28 mouse cellular contexts compared by ENCODE assay signal in the genomic region with DNA sequence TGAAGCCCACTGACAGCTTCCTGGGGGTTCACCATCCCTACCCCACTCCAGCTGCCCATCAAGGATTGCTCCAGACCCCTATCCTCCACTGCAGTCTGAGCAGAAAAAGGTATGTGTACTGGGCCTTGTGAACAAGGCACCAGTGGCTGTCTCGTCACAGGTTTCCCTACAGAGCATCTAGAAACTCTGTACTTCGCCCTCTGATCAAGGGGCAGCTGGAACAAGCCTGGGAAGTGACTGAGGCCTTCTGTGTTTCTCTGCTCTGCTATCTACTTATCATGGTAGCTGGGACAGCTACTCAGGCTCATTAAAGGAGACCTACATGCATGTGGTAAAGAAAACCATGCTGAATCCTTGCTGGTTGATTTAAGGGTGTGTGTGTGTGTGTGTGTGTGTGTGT. TPM values are rescaled to one million over a fixed set of nuclear protein-coding genes. Genes with fewer than 3 reads are reported as not detected.
DNase-seq lines count a peak whose midpoint lies in the region; ATAC-seq and TF ChIP-seq lines count a peak whose summit lies in the region.
"Had no signal": no experiment of that assay in that cellular context is flagged by ENCODE, and none has a peak within 500 bp of the region (broad histone marks: within the 10 kb centered on the region; RNA-seq: fewer than 3 reads in every experiment).

No protein-coding gene starts in this region.

- no peaks in the 10 kb centered on the region for H3K79me2 ChIP-seq in liver, adult 2 months (ENCODE audit: control insufficient read depth, insufficient read depth, low read length)

- no peak overlapping the region for H3K4me3 ChIP-seq in liver, adult 2 months (ENCODE audit: insufficient read depth, low read depth, low read length)
- H3K4me3 ChIP-seq in intestine, embryonic 16.5 days (ENCODE audit: low read length), result no peak overlapping the region
- no peak overlapping the region for H3K4me3 ChIP-seq in midbrain, embryonic 13.5 days (replicated peaks)
- H3K4me3 ChIP-seq in limb, embryonic 10.5 days, result no peak overlapping the region
- H3K4me3 ChIP-seq: forebrain, embryonic 13.5 days; heart, embryonic 15.5 days; hindbrain, embryonic 12.5 days; limb, embryonic 12.5 days; lung, embryonic 15.5 days; midbrain, embryonic 12.5 days; stomach, embryonic 15.5 days had no signal

- H3K36me3 ChIP-seq in liver, adult 2 months (ENCODE audit: control insufficient read depth, insufficient read depth, low read length), result no peaks in the 10 kb centered on the region
- no peaks in the 10 kb centered on the region for H3K36me3 ChIP-seq in intestine, embryonic 16.5 days (ENCODE audit: control insufficient read depth, insufficient read depth, low read length)
- peaks cover 9% of the 10 kb centered on the region; the same call in 1 of the 2 replicates for H3K36me3 ChIP-seq in midbrain, embryonic 13.5 days
- H3K36me3 ChIP-seq in limb, embryonic 10.5 days, result no peaks in the 10 kb centered on the region
- H3K36me3 ChIP-seq: heart, embryonic 15.5 days; hindbrain, embryonic 12.5 days; limb, embryonic 12.5 days; lung, embryonic 15.5 days; midbrain, embryonic 12.5 days; stomach, embryonic 15.5 days had no signal

- H3K4me2 ChIP-seq in intestine, embryonic 16.5 days (ENCODE audit: low read depth, low read length), result no peak overlapping the region
- H3K4me2 ChIP-seq in midbrain, embryonic 13.5 days (replicated peaks), result no peak overlapping the region
- H3K4me2 ChIP-seq: forebrain, embryonic 13.5 days; heart, embryonic 15.5 days; hindbrain, embryonic 12.5 days; limb, embryonic 12.5 days; lung, embryonic 15.5 days; midbrain, embryonic 12.5 days; stomach, embryonic 15.5 days had no signal

- no peak overlapping the region for H3K27ac ChIP-seq in liver, adult 2 months (replicated peaks; ENCODE audit: insufficient read depth, low read depth, low read length)
- peak overlapping the region; percentile 43 for H3K27ac ChIP-seq in intestine, embryonic 16.5 days (ENCODE audit: low read length)
- no peak overlapping the region for H3K27ac ChIP-seq in midbrain, embryonic 13.5 days
- no peak overlapping the region for H3K27ac ChIP-seq in limb, embryonic 10.5 days
- H3K27ac ChIP-seq: forebrain, embryonic 13.5 days; heart, embryonic 15.5 days; hindbrain, embryonic 12.5 days; hindbrain, postnatal 0 days; limb, embryonic 12.5 days; liver, embryonic 14.5 days; lung, embryonic 15.5 days; midbrain, embryonic 12.5 days; stomach, embryonic 15.5 days had no signal

- no peaks in the 10 kb centered on the region for H3K27me3 ChIP-seq in liver, adult 2 months (ENCODE audit: control insufficient read depth, insufficient read depth, low read length)
- no peaks in the 10 kb centered on the region for H3K27me3 ChIP-seq in intestine, embryonic 16.5 days (replicated peaks; ENCODE audit: control insufficient read depth, insufficient read depth, low read length)
- no peaks in the 10 kb centered on the region for H3K27me3 ChIP-seq in midbrain, embryonic 13.5 days
- H3K27me3 ChIP-seq in limb, embryonic 10.5 days (ENCODE audit: low read depth, poor library complexity, severe bottlenecking), result no peaks in the 10 kb centered on the region
- H3K27me3 ChIP-seq: forebrain, embryonic 13.5 days; heart, embryonic 15.5 days; hindbrain, embryonic 12.5 days; limb, embryonic 12.5 days; lung, embryonic 15.5 days; Patski; stomach, embryonic 15.5 days had no signal

- 49% methylated on average over 2 of the region's 2 CpGs for WGBS in liver, adult 2 months
- 57% methylated on average over 2 of the region's 2 CpGs for WGBS in intestine, embryonic 16.5 days
- 88% methylated on average over 2 of the region's 2 CpGs for WGBS in midbrain, embryonic 13.5 days
- 87% methylated on average over 2 of the region's 2 CpGs for WGBS in limb, embryonic 10.5 days

- no peaks in the 10 kb centered on the region for H3K9me3 ChIP-seq in intestine, embryonic 16.5 days (ENCODE audit: control insufficient read depth, low read length)
- no peaks in the 10 kb centered on the region for H3K9me3 ChIP-seq in midbrain, embryonic 13.5 days
- H3K9me3 ChIP-seq in limb, embryonic 10.5 days (replicated peaks), result no peaks in the 10 kb centered on the region
- H3K9me3 ChIP-seq: forebrain, embryonic 13.5 days; heart, embryonic 15.5 days; hindbrain, embryonic 12.5 days; limb, embryonic 12.5 days; lung, embryonic 15.5 days; midbrain, embryonic 12.5 days; stomach, embryonic 15.5 days had no signal

- H3K9ac ChIP-seq in liver, adult 2 months (ENCODE audit: low read depth, low read length), result no peak overlapping the region
- H3K9ac ChIP-seq in intestine, embryonic 16.5 days (ENCODE audit: low read depth, low read length), result no peak overlapping the region
- H3K9ac ChIP-seq in midbrain, embryonic 13.5 days (replicated peaks), result no peak overlapping the region
- H3K9ac ChIP-seq: forebrain, embryonic 13.5 days; heart, embryonic 15.5 days; hindbrain, embryonic 12.5 days; limb, embryonic 12.5 days; liver, embryonic 14.5 days; lung, embryonic 15.5 days; midbrain, embryonic 12.5 days; stomach, embryonic 15.5 days had no signal

- ATAC-seq in intestine, embryonic 16.5 days, result peak; percentile 93
- ATAC-seq in midbrain, embryonic 13.5 days, result no peak
- ATAC-seq: forebrain, embryonic 13.5 days; hindbrain, postnatal 0 days; Patski had no signal

- H3K4me1 ChIP-seq in liver, adult 2 months (ENCODE audit: control insufficient read depth, insufficient read depth, low read length), result no peaks in the 10 kb centered on the region; the same call in 1 of the 2 replicates
- peaks cover 17% of the 10 kb centered on the region for H3K4me1 ChIP-seq in intestine, embryonic 16.5 days (ENCODE audit: control insufficient read depth, insufficient read depth, low read length)
- H3K4me1 ChIP-seq in midbrain, embryonic 13.5 days (replicated peaks), result no peaks in the 10 kb centered on the region
- H3K4me1 ChIP-seq in limb, embryonic 10.5 days, result no peaks in the 10 kb centered on the region
- H3K4me1 ChIP-seq: forebrain, embryonic 13.5 days; hindbrain, embryonic 12.5 days; limb, embryonic 12.5 days; lung, embryonic 15.5 days; midbrain, embryonic 12.5 days; stomach, embryonic 15.5 days had no signal

- no peak for TF ChIP-seq POLR2A in liver, adult 2 months (IDR thresholded peaks at IDR 0.05; ENCODE audit: extremely low read depth, insufficient read depth, low read length)

- peak; percentile 84 for DNase-seq in liver, adult 2 months (ENCODE audit: extremely low read depth, low read depth, low spot score)
- DNase-seq in liver, result no peak
- DNase-seq in kidney, adult 9 months, result peak; percentile 68
- peak; percentile 58 to 61 for DNase-seq in kidney, postnatal 25 days
- DNase-seq in limb, embryonic 10.5 days (ENCODE audit: low spot score), result no peak
- DNase-seq in thymus, postnatal 4 days, result no peak
- DNase-seq: adrenal gland, postnatal 10 days; cerebellum, adult 8-10 months; cerebellum, postnatal 25 days; gastrocnemius, postnatal 10 days had no signal

- no peak for TF ChIP-seq CTCF in liver, adult 2 months (IDR thresholded peaks at IDR 0.05; ENCODE audit: low read depth, low read length)

RNA-seq across cellular contexts. Expression of a gene that starts 12.6 kb away (rescaled TPM):
- 0.13 and 0.18 TPM in 2 replicates for total RNA-seq in liver, adult 2 months (2014; rRNA removed)
- polyA plus RNA-seq in liver, adult 2 months (2012; rRNA removed), result 0.19 and 0.23 TPM in 2 replicates
- 1.2 and 1.6 TPM in 2 replicates for polyA plus RNA-seq in intestine, embryonic 16.5 days (2015; fragmentation: Nextera tagmentation; extraction: Ambion mirVana)
- 1.3 and 1.6 TPM in 2 replicates for polyA plus RNA-seq in midbrain, embryonic 13.5 days (2015; fragmentation: Nextera tagmentation; extraction: Ambion mirVana)
- polyA plus RNA-seq in limb, embryonic 10.5 days (2016; fragmentation: Nextera tagmentation; extraction: Ambion mirVana), result 0.11 and 0.45 TPM in 2 replicates
- total RNA-seq: granulocyte monocyte progenitor cell, adult 5-6 weeks; heart, postnatal 25 days; megakaryocyte, adult 5-6 weeks; MEL; monocyte, adult 5-6 weeks had no signal
- polyA plus RNA-seq: embryonic facial prominence, embryonic 11.5 days had no signal

RNA-seq across cellular contexts. Expression of a gene that starts 57.3 kb away (rescaled TPM):
- total RNA-seq in liver, adult 2 months (2014; rRNA removed), result 915 and 1,082 TPM in 2 replicates
- 816 and 942 TPM in 2 replicates for polyA plus RNA-seq in liver, adult 2 months (2012; rRNA removed)
- polyA plus RNA-seq in intestine, embryonic 16.5 days (2015; fragmentation: Nextera tagmentation; extraction: Ambion mirVana), result 60.4 and 61.2 TPM in 2 replicates
- polyA plus RNA-seq in midbrain, embryonic 13.5 days (2015; fragmentation: Nextera tagmentation; extraction: Ambion mirVana), result 29.9 and 32.5 TPM in 2 replicates
- 25.6 and 31.3 TPM in 2 replicates for polyA plus RNA-seq in limb, embryonic 10.5 days (2016; fragmentation: Nextera tagmentation; extraction: Ambion mirVana)

RNA-seq across cellular contexts. Expression of a gene that starts 58.1 kb away (rescaled TPM):
- 11.6 and 16.2 TPM in 2 replicates for total RNA-seq in liver, adult 2 months (2014; rRNA removed)
- polyA plus RNA-seq in liver, adult 2 months (2012; rRNA removed), result 13.0 and 14.7 TPM in 2 replicates
- 11.7 TPM in 2 replicates for polyA plus RNA-seq in intestine, embryonic 16.5 days (2015; fragmentation: Nextera tagmentation; extraction: Ambion mirVana)
- 13.2 and 14.3 TPM in 2 replicates for polyA plus RNA-seq in midbrain, embryonic 13.5 days (2015; fragmentation: Nextera tagmentation; extraction: Ambion mirVana)
- 15.7 and 18.7 TPM in 2 replicates for polyA plus RNA-seq in limb, embryonic 10.5 days (2016; fragmentation: Nextera tagmentation; extraction: Ambion mirVana)

Comparison
In these comparisons a context has a peak if more than half of its experiments do, and no peak if none do; other contexts are left out.
1. DNase-seq: peak in liver, adult 2 months (single experiment), kidney, adult 9 months (single experiment) and kidney, postnatal 25 days (2 of 2); none in liver (single experiment), limb, embryonic 10.5 days (single experiment) and thymus, postnatal 4 days (single experiment).
2. RNA of a gene that starts 57.3 kb away (polyA plus RNA-seq): 816 to 942 TPM in liver, adult 2 months; 60.4 to 61.2 TPM in intestine, embryonic 16.5 days, 29.9 to 32.5 TPM in midbrain, embryonic 13.5 days and 25.6 to 31.3 TPM in limb, embryonic 10.5 days; every median in the first group is over 10 times any median in the second.